Mouse (Mus musculus): ENCODE results near the gene Slc2a1. TPM values are rescaled to one million over a fixed set of nuclear protein-coding genes. Genes with fewer than 3 reads are reported as not detected.

Gene Slc2a1
- total RNA-seq, 2 experiments from 2014 or later: 5.1 to 6.3 TPM

- no peak for DNase-seq
- no peak overlapping the region for H3K27ac ChIP-seq
- no peak overlapping the region for H3K4me3 ChIP-seq
- TF ChIP-seq CTCF (IDR thresholded peaks at IDR 0.05): no peak
- intact Hi-C loops (cut with DNase I): no loop called here
Observed at GRCm38 (mm10) chr4:119075273-119075672, 33.2 kb upstream of the Slc2a1 start.

- H3K27ac ChIP-seq: peak overlapping the region; percentile 3; the same call in 1 of the 2 replicates
- DNase-seq: no peak
- no peak overlapping the region for H3K4me3 ChIP-seq
- intact Hi-C loops (cut with DNase I): no loop called here
- TF ChIP-seq CTCF (IDR thresholded peaks at IDR 0.05): no peak
Observed at GRCm38 (mm10) chr4:119076336-119076735, 32.2 kb upstream of the Slc2a1 start.

DNA sequence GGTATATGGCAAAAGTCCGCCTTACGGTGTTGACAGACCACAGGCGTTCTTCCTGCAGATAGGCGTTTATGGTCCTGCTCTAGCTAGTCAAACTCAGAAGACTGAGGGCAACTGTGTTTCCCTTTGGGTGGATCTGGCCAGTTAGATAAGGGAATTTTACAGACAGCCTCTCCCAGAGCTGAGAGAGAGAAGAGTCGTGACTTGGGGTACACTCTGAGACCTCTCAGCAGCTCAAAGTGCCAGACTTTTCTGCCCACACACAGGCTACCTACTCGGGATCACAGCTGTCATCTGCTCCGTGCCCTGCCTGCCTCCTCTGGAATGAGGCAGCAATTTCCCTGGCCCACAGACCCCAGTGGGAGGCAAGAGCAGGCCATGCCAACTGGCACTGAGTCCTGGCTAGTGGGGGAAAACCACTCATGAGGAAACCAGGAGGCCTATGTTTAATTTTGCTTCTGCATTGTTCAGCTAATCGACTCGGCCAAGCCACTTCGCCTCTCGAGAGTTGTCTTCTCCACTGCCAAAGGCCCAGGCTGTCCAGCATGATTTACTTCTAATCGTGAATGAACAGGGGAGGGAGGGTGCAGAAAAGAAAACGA lies 31.3 kb upstream of the Slc2a1 start:
- Histone ChIP-seq H3K27ac (peak overlapping the region; percentile 3; the same call in 1 of the 2 replicates), H3K4me3 (no peak overlapping the region)
- DNase-seq: peak; percentile 42
- no peak for TF ChIP-seq CTCF (IDR thresholded peaks at IDR 0.05)
- intact Hi-C loops (cut with DNase I): no loop called here

GRCm38 (mm10) chr4:119079928-119080327 lies 28.6 kb upstream of the Slc2a1 start:
- no peak overlapping the region for H3K4me3 ChIP-seq
- DNase-seq: no peak
- H3K27ac ChIP-seq: no peak overlapping the region
- TF ChIP-seq CTCF (IDR thresholded peaks at IDR 0.05): no peak
- intact Hi-C loops (cut with DNase I): no loop called here

DNA sequence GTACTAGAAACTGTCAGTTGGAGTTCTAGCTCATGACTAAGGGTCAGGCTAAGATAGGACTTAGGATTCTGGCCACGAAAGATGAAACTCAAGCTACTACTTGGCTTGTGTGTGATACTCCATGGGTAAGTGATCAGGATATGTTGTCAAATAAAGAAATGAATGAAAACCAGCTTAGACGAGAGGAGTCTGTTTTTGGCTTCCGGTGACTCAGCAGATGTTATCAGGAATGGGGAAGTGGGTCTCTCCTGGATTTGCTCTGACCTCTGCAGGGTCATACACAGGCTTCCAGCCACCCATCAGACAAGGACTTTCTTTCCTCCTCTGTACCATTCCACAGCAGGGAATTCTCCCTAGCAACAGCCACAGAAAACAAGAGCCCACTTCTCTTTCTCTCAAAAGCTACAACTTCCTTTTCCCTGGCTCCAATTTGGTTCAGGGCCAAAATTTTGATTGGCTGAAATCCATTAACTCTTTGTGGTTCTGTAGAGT lies 25.7 kb upstream of the Slc2a1 start:
- TF ChIP-seq CTCF (IDR thresholded peaks at IDR 0.05): no peak
- Histone ChIP-seq H3K4me3 (no peak overlapping the region), H3K27ac (no peak overlapping the region)
- intact Hi-C loops (cut with DNase I): no loop called here
- no peak for DNase-seq

GRCm38 (mm10) chr4:119088424-119088823 lies 20.1 kb upstream of the Slc2a1 start:
- Histone ChIP-seq H3K4me3 (no peak overlapping the region), H3K27ac (no peak overlapping the region)
- TF ChIP-seq CTCF (IDR thresholded peaks at IDR 0.05): no peak
- intact Hi-C loops (cut with DNase I): no loop called here
- no peak for DNase-seq

GRCm38 (mm10) chr4:119093890-119094289 lies 14.6 kb upstream of the Slc2a1 start:
- Histone ChIP-seq H3K27ac (no peak overlapping the region), H3K4me3 (no peak overlapping the region)
- no peak for TF ChIP-seq CTCF (IDR thresholded peaks at IDR 0.05)
- DNase-seq: no peak
- intact Hi-C loops (cut with DNase I): no loop called here

- Histone ChIP-seq H3K27ac (no peak overlapping the region), H3K4me3 (no peak overlapping the region)
- intact Hi-C loops (cut with DNase I): no loop called here
- no peak for DNase-seq
- no peak for TF ChIP-seq CTCF (IDR thresholded peaks at IDR 0.05)
Observed at GRCm38 (mm10) chr4:119094987-119095386, 13.5 kb upstream of the Slc2a1 start.

DNA sequence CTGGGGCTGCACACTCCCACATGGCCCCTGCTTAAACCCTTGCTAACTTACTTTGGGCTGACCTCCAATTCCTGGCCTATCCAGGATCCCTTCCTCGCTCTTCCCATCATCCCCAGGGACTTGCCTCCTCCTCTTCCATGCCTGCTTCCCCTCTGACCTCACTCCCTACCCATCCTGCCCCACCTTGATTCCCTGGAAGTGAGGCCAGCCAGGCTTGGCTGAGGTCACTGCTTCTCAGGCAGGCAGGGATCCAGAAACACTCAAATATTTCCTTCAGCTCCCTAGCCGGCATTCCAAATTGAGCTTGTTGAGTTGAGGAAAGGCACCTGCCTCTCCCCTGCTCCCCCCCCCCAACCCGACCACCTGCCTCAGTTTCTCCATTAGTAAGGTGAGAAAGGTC lies 12.1 kb upstream of the Slc2a1 start:
- peak; percentile 49 for DNase-seq
- Histone ChIP-seq H3K27ac (no peak overlapping the region), H3K4me3 (no peak overlapping the region)
- TF ChIP-seq CTCF (IDR thresholded peaks at IDR 0.05): no peak
- intact Hi-C loops (cut with DNase I): no loop called here

DNA sequence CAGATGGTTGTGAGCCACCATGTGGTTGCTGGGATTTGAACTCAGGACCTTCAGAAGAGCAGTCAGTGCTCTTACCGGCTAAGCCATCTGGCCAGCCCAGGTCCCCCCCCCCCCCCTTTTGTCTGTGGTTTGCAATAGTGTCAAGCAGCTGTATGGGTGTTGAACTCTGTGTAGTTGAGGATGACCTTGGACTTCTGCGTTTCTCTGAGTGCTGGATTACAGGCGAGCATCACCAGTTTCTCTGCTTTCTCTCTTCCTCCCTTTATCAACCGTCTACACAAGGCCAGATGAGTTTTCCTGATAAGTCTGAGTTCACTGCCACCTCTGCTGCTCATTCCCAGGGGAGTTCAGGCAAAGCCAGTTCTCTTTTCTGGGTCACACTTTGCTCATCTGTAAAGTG lies 11.1 kb upstream of the Slc2a1 start:
- DNase-seq: no peak
- no peak overlapping the region for H3K27ac ChIP-seq
- H3K4me3 ChIP-seq: no peak overlapping the region
- no peak for TF ChIP-seq CTCF (IDR thresholded peaks at IDR 0.05)
- intact Hi-C loops (cut with DNase I): no loop called here

DNA sequence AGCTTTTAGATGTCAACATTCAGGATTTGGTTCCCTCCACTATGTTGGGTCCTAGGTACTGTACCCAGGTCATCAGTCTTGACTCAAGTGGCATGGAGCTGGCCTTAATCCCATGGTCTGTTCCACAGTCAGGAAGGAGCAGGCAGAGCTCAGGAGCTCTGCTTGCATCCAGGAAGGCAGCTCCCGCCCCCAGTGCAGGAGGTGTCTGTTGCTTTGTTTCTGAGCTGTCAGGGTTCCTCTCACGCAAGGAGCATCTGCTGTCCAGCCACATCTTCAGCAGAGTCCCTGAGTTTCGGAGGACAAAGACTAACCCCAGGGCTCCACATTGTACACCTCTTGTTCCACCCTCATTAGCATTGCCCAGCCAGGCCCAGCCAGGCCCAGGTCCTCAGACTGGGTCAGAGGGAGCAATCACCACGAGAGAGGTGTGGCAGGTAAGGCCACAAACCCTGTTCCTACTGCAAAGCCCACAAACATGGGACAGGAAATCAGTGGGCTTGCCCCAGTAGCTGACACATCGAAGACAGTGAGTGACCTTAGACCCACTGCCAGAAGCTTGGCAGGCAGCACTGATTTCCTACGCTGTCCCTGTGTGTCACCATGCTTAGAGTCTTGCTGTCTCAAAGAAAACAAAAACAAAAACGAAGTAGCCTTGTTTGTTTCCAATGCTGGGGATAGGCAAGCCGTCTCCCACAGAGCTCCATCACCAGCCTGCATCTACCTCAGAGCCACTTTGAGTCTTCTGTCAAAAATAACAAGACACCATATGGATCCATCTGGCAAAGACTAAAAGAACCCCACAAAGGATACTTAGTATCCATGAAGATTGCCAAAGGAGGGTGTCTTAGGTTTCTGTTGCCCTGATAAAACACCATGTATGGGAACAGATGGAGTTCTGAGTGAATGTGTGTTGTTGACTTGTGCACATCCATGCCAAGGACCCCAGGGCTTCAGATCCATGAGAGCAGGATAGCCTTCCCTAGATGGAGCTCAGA lies 10.0 kb upstream of the Slc2a1 start:
- Histone ChIP-seq H3K4me3 (no peak overlapping the region), H3K27ac (no peak overlapping the region)
- TF ChIP-seq CTCF (IDR thresholded peaks at IDR 0.05): no peak
- intact Hi-C loops (cut with DNase I): no loop called here
- no peak for DNase-seq

- TF ChIP-seq CTCF (IDR thresholded peaks at IDR 0.05): no peak
- no peak overlapping the region for H3K27ac ChIP-seq
- H3K4me3 ChIP-seq: no peak overlapping the region
- intact Hi-C loops (cut with DNase I): loop anchor here (10.0 kb wide), 1 partner anchor 93 kb away; the partner anchor contains the start of genes Ermap and Svbp
- DNase-seq: no peak
Observed at GRCm38 (mm10) chr4:119101392-119101791, 7.1 kb upstream of the Slc2a1 start.

Data from gastrocnemius, adult 2 months (tissue).